Mouse (Mus musculus): Measurements from ENCODE around the gene Tspan17.

The Tspan17 gene

GRCm38 (mm10) chr13:54805134-54805838 lies 16.1 kb downstream of the Tspan17 start:
- DNase-seq (ENCODE audit: low read depth, low spot score) = no peak

- no peak for DNase-seq (ENCODE audit: low read depth, low spot score)
These were observed 17.3 kb downstream of the Tspan17 start for GRCm38 (mm10) chr13:54806434-54806976.

- no peak for DNase-seq (ENCODE audit: low read depth, low spot score)
These were observed 18.9 kb downstream of the Tspan17 start for GRCm38 (mm10) chr13:54808067-54808466.

GRCm38 (mm10) chr13:54811476-54811875 lies 22.3 kb downstream of the Tspan17 start:
- DNase-seq (ENCODE audit: low read depth, low spot score) = peak; percentile 75

- peak; percentile 77 for DNase-seq (ENCODE audit: low read depth, low spot score)
These were observed 24.2 kb downstream of the Tspan17 start for GRCm38 (mm10) chr13:54813381-54813780.

GRCm38 (mm10) chr13:54818399-54819254 lies 29.4 kb downstream of the Tspan17 start:
- no peak for DNase-seq (ENCODE audit: low read depth, low spot score)

GRCm38 (mm10) chr13:54821106-54821505 lies 31.9 kb downstream of the Tspan17 start:
- DNase-seq (ENCODE audit: low read depth, low spot score) = no peak

- no peak for DNase-seq (ENCODE audit: low read depth, low spot score)
These were observed 32.8 kb downstream of the Tspan17 start for GRCm38 (mm10) chr13:54821931-54822330.

GRCm38 (mm10) chr13:54824111-54824931 lies 35.1 kb downstream of the Tspan17 start:
- DNase-seq (ENCODE audit: low read depth, low spot score) = peak; percentile 70

- no peak for DNase-seq (ENCODE audit: low read depth, low spot score)
These were observed 38.8 kb downstream of the Tspan17 start for GRCm38 (mm10) chr13:54827992-54828391.

- DNase-seq (ENCODE audit: low read depth, low spot score) = peak; percentile 56
These were observed 39.3 kb downstream of the Tspan17 start for GRCm38 (mm10) chr13:54828508-54828907.

GRCm38 (mm10) chr13:54829450-54829849 lies 40.3 kb downstream of the Tspan17 start:
- no peak for DNase-seq (ENCODE audit: low read depth, low spot score)

GRCm38 (mm10) chr13:54836351-54837030 lies 47.3 kb downstream of the Tspan17 start:
- no peak for DNase-seq (ENCODE audit: low read depth, low spot score)

- no peak for DNase-seq (ENCODE audit: low read depth, low spot score)
These were observed 47.9 kb downstream of the Tspan17 start for GRCm38 (mm10) chr13:54837061-54837460.

- no peak for DNase-seq (ENCODE audit: low read depth, low spot score)
These were observed 48.3 kb downstream of the Tspan17 start for GRCm38 (mm10) chr13:54837471-54837889.

GRCm38 (mm10) chr13:54838540-54838939 lies 49.4 kb downstream of the Tspan17 start:
- no peak for DNase-seq (ENCODE audit: low read depth, low spot score)

- DNase-seq (ENCODE audit: low read depth, low spot score) = no peak
These were observed 50.0 kb downstream of the Tspan17 start for GRCm38 (mm10) chr13:54839211-54839610.

- DNase-seq (ENCODE audit: low read depth, low spot score) = no peak
These were observed 55.4 kb downstream of the Tspan17 start for GRCm38 (mm10) chr13:54844579-54844978.
